Mouse (Mus musculus): ENCODE measurements around the gene Lrig1. TPM values are rescaled to one million over a fixed set of nuclear protein-coding genes. Genes with fewer than 3 reads are reported as not detected.

The Lrig1 gene
- total RNA-seq, 1 experiment from 2014 or later = 14.4 TPM

GRCm38 (mm10) chr6:94647574-94648430, 52.2 kb downstream of the Lrig1 start:
- DNase-seq = peak; percentile 34

GRCm38 (mm10) chr6:94646902-94647301, 53.1 kb downstream of the Lrig1 start:
- no peak for DNase-seq

- DNase-seq = no peak
Observed at GRCm38 (mm10) chr6:94646274-94646863, 53.6 kb downstream of the Lrig1 start.

DNA sequence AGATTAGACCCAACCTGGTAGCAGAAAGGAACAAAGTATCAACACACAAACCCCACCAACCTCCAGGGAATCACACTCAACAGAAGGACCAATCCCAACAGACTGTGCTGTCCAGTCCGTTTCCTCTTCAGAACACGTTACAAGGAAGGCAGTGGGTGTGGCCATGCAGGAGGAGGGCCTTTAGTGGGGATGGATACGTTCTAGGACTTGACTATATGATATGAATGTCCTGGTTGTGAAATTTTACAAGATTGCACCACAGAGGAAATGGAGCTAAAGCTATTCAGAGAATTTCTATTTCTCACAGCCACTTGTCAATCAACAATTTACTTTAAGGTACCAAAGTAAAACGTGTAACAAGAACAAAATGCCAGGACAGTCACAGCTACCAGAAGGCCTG, 54.2 kb downstream of the Lrig1 start:
- no peak for DNase-seq

DNA sequence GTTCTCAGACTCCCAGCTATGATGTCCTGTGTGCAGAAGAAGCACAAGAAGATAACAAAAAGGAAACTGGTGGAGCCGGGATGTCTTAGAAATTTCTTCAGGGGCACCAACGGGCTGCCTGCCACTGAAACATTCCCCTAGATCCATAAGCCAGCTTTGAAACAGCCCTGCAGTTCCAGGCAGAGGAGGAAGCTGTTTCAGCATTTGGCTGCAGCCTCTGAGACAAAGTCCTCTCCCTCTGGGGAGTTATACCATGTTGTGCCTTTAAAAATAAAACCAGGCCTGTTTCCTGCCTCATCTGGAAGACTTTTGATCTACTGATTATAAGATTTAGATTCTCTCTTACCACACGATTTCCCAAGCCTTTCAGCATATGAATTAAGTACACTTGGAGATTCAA, 55.3 kb downstream of the Lrig1 start:
- no peak for DNase-seq

DNA sequence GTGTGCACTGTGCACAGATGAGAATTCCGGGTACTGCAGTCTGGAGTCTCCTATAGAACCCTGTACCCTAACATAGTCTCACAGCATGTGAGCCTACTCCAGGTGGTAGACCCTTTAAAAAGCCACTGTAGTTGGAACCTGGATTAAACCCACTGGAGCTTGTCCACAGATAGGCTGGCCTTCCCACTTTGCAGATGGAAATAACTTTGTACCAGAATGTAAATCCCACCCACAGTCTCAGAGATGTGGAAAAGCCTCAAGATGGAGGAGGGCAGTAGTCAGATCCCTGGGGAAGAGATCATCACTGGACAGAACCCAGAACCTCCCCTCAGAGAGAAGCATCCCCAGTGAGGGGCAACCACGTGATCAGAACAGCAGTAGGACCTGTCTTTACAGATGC, 56.0 kb downstream of the Lrig1 start:
- DNase-seq = no peak

DNA sequence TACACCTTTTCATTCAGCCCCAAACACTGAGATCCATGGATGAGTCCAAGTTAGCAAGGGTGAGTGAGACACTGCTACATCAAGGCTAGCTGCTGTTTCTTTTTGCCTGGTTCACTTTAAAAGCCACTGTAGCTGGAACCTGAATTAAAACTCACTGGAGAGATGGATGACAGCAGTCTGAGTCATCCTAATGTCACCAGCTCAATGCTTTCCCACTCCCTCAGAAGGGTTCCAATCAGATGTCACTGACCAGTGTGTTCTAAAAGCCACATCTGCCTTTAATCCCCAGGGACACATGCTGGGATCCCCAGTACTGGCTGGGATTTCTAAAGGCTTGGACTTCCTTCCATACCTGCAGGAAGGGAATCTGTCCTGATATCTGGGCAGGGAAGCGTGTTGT, 57.9 kb downstream of the Lrig1 start:
- DNase-seq = no peak

DNA sequence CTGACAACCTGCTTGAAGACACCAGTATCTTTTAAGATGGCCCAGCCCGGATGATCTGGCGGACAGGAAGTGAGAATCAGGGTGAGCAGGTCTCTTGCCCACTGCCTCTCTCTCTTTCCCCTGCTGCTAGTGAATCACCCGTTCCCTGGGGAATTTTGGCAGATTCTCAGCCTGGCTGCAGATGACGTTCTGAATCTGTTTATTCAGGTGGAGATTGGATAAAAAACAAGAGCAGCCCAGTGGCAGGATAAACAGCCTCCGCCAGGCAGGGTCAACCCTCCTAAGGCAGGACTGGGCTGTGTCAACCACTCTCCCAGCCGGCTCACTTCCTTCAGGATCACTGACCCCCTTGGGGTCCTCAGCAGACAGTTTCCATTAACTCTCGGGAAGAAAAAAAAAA, 59.7 kb downstream of the Lrig1 start:
- peak; percentile 24 for DNase-seq

- no peak for DNase-seq
Observed at GRCm38 (mm10) chr6:94637024-94637434, 62.9 kb downstream of the Lrig1 start.

DNA sequence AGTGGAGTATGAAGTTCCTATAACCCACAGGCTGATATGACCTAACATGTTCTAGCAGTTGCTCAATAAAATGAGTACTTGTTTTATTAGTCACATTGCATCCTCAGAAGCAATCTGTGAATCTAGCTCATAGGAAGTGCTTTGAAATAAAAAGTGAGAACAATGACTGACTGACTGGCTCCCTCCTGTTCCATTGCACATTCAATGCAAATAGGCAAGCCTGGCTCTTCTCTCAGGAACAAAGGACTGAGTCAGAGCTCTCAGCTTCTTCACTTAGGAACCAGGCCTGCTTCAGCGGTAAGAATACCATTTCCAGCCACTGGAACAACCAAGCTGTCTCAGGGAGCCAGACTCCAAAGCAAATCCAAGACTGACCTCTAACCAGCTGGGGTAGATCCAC, 64.6 kb downstream of the Lrig1 start:
- no peak for DNase-seq

DNA sequence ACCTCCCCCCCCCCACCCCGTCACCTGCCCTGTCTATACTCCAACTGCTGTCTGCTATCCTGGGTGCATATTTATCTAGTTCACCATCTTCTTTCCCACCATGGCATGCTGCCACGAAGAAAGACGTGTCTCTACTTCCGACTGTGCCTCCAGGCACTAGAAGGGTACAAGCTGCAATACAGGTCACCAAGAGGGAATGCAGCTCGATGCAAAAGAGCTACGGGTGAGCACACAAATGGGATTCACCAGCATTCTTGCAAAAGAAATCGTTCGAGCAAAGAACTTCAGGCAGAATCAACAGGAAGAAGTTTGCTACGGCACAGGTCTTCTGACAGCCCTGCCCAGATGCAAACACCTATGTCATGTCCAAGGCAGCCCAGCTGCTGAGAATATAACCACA, 65.2 kb downstream of the Lrig1 start:
- no peak for DNase-seq

GRCm38 (mm10) chr6:94634274-94634673, 65.7 kb downstream of the Lrig1 start:
- no peak for DNase-seq

DNA sequence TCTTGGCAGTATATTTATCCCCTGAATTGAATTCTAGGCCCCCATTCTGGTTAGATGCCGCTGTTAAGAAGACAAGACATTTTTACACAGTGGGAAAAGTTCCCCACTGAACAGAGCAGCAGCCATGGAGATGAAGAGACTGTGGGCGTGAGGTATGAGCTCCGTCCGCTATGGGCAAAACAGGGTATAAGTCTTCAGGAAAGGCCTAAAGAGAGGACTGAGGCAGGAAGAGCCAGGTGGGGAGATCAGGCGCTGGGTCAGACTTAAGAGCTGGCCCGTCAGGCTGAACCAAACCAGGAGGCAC, 68.2 kb downstream of the Lrig1 start:
- no peak for DNase-seq

DNA sequence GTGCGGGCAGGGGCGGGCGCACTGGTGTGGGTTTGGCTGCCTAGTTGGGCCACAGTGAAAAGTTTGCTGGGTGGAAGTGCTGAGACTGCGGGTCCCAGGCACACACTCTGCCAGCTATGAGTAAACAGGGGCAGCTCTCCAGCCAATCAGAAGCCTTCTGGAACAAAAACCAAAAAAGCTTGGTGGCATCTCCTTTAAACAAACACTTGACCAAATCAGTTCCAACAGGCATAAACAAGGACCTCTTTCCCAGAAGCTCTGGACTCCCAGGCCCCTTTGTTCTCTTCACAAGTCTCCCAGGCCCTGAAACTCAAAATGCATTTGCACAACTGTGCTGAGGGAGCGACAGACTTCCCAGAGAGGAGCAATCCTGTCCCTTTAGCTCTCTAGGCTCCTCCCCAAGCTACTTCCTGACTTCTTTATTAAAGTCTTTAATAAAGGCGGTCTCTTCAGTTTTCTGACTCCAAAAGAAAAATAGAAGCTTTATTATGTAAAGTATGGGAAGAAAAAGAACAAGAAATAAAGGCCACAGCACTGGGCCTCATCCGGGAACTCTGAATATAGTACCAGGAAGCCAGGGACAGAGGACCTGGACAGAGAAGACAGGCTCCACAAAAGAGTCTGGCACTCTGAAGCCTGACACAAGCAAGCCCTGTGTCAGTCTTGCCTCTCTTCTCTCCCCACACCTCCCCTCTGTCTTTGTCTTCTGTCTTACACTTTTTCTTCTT, 68.7 kb downstream of the Lrig1 start:
- DNase-seq = no peak

GRCm38 (mm10) chr6:94628787-94629186, 71.2 kb downstream of the Lrig1 start:
- no peak for DNase-seq

DNA sequence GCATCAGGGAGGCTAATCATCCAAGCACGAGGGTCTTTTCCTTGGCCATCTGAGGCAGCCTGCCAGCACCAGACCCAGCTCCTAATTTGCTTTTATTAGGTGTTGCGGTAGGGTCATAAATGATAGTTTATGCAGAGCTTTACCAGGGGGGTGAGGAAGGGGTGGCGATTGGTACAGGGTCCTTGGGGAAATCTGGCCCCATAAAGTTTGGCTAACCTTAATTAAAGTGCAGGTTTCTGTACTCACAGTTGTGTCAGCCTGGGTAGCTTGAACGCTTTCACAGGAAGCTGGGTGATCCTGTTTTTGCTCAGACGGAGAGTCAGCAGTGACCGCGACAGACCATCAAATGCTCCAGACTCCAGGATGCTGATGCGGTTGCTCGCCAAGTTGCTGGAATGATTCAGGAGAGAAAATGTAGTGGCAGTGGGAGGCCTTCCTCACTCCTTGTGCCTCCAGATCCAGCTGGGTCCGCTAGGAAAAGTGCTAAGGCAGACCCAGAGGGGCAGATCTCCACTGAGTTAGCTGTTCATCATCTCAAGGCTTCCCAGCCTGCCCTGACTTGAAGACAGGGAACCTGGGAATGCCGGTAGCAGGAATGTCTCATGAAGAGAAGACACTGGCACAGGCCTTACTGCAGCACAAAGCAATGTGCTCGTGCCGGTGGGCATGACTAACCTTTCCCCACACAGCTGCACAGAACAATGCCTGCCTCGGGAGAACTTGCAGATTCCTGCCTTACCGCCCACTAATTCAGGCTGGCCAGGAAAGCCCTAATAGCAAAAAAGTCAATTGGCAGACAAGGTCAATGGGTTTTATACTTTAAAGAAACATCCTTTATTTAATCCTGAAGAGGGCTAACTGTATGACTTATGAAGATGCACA, 72.0 kb downstream of the Lrig1 start:
- DNase-seq = no peak

GRCm38 (mm10) chr6:94626807-94627206, 73.2 kb downstream of the Lrig1 start:
- DNase-seq = no peak

GRCm38 (mm10) chr6:94625896-94626295, 74.1 kb downstream of the Lrig1 start:
- no peak for DNase-seq

- no peak for DNase-seq
Observed at GRCm38 (mm10) chr6:94624543-94624942, 75.4 kb downstream of the Lrig1 start.

DNA sequence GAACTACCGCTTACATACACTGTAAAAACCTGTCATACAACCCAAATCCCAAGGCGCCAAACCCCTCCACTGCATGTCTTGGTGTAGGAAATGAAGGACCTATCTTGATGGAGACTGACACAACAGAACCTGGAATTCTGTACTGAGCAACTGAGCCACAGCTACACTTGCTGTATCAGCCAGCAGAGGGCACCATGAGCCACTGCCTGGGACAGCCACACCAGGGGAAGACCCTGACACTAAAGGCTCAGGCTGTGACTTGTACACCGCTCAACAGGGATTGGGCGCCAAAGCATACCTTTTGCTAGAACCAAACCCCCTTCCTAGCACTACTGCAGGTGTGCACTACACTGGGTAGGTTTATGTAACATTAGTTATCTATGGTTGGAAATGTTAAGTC, 77.0 kb downstream of the Lrig1 start:
- peak; percentile 71 for DNase-seq

GRCm38 (mm10) chr6:94620801-94621301, 79.1 kb downstream of the Lrig1 start:
- DNase-seq = no peak

DNA sequence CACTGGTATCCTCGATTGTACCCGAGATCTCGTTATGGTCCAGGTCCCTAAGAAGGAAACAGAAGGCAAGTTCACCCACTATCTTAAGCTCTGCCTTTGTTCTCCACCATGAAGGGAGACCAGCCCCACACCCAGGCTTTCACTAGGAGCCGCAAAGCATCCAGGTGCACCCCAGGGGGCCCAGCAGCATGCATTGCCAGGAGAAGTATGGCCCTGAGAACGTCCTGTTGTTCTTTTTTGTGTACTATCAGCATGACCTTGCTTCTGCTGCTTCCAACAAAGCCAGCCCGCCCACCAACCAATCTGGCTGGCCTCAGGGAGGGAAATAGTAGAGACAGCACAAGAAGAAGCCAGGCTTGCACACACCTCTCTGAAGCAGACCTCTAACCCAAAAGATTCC, 79.7 kb downstream of the Lrig1 start:
- no peak for DNase-seq

All from adrenal gland, postnatal 25 days (tissue).